8 mouse cellular contexts compared by ENCODE assay signal in the genomic region with DNA sequence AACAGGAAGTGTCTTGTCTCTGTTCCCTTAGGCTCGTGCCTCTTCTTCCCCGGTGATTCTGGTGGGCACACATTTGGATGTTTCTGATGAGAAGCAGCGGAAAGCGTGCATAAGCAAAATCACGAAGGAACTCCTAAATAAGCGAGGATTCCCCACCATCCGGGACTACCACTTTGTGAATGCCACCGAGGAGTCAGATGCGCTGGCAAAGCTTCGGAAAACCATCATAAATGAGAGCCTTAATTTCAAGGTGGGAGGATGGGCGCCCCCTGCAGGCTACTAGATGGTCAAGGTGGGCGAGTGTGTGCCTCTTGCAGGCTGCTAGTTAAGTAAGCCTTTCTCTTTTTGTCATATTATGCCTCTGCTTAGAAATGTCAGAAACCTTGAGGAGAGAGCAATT.
A peak's percentile ranks its signal among the peaks of the same experiment; 100 is the strongest.
DNase-seq lines count a peak whose midpoint lies in the region; ATAC-seq and TF ChIP-seq lines count a peak whose summit lies in the region.

No protein-coding gene starts in this region.

- no peaks in the 10 kb centered on the region for H3K9me3 ChIP-seq in kidney, embryonic 14.5 days (ENCODE audit: control insufficient read depth, low read length)
- no peaks in the 10 kb centered on the region for H3K9me3 ChIP-seq in hindbrain, postnatal 0 days (ENCODE audit: low read length)
- no peaks in the 10 kb centered on the region for H3K9me3 ChIP-seq in lung, postnatal 0 days (ENCODE audit: low read length)

- CTCF ChIA-PET in Patski (lab: Charles Lee) = interaction anchor here (0.7 to 1.5 kb wide), 7 partner anchors 9 to 819 kb away, joined by 3 to 5 read pairs (median 3); no protein-coding TSS in a partner anchor

- no peaks in the 10 kb centered on the region; the same call in 1 of the 2 replicates for H3K36me3 ChIP-seq in kidney, embryonic 14.5 days (ENCODE audit: control insufficient read depth, insufficient read depth, low read length)
- no peaks in the 10 kb centered on the region for H3K36me3 ChIP-seq in hindbrain, postnatal 0 days (ENCODE audit: insufficient read depth, low read length)
- H3K36me3 ChIP-seq in lung, postnatal 0 days (ENCODE audit: insufficient read depth, low read length) = peaks cover 34% of the 10 kb centered on the region; the same call in 1 of the 2 replicates

- no peak overlapping the region for H3K4me3 ChIP-seq in kidney, embryonic 14.5 days (ENCODE audit: low read length)
- no peak overlapping the region for H3K4me3 ChIP-seq in hindbrain, postnatal 0 days (ENCODE audit: low read length)
- H3K4me3 ChIP-seq in lung, postnatal 0 days (ENCODE audit: low read depth, low read length) = no peak overlapping the region

- POLR2A ChIA-PET in Patski (lab: Charles Lee) = interaction anchor here (0.6 kb wide), 1 partner anchor 136 kb away, joined by 3 read pairs; no protein-coding TSS in a partner anchor

- no peak for ATAC-seq in kidney, embryonic 14.5 days (ENCODE audit: low FRiP score, low TSS enrichment)
- ATAC-seq in Patski = no peak
- ATAC-seq in hindbrain, postnatal 0 days = no peak
- ATAC-seq in lung, postnatal 0 days = no peak

- TF ChIP-seq CTCF in Patski (IDR thresholded peaks at IDR 0.05) = peak; percentile 85
- peak; percentile 69 for TF ChIP-seq CTCF in hindbrain, postnatal 0 days (IDR thresholded peaks at IDR 0.05; ENCODE audit: low read depth)
- TF ChIP-seq CTCF in lung, postnatal 0 days (IDR thresholded peaks at IDR 0.05) = peak; percentile 51

- WGBS in kidney, embryonic 14.5 days = 60% methylated on average over 12 of the region's 12 CpGs
- WGBS in hindbrain, postnatal 0 days = 60% methylated on average over 12 of the region's 12 CpGs
- WGBS in lung, postnatal 0 days = 72% methylated on average over 12 of the region's 12 CpGs

- H3K27ac ChIP-seq in kidney, embryonic 14.5 days (ENCODE audit: low read depth, low read length) = no peak overlapping the region
- H3K27ac ChIP-seq in hindbrain, postnatal 0 days = no peak overlapping the region
- H3K27ac ChIP-seq in lung, postnatal 0 days (ENCODE audit: low read length) = no peak overlapping the region

- in situ Hi-C loops in Patski (cut with MboI; ENCODE audit: low pct_unique_long_range_greater_than_20kb) = no loop called here

- DNase-seq in kidney, adult 18-20 months = peak; percentile 28
- no peak for DNase-seq in Patski (ENCODE audit: low read depth, low spot score)
- DNase-seq in cerebellum, adult 18-20 months = peak; percentile 45 to 53
- peak; percentile 76 for DNase-seq in hindbrain, postnatal 0 days (ENCODE audit: low spot score)
- no peak for DNase-seq in lung, postnatal 0 days (ENCODE audit: low spot score)
- DNase-seq in testis, postnatal 14 days (ENCODE audit: low spot score) = peak; percentile 22
- DNase-seq in heart, adult 9 months (ENCODE audit: low spot score in 2 of 2) = no peak

- no peaks in the 10 kb centered on the region for H3K27me3 ChIP-seq in kidney, embryonic 14.5 days (ENCODE audit: control insufficient read depth, insufficient read depth, low read length)
- no peaks in the 10 kb centered on the region for H3K27me3 ChIP-seq in Patski
- H3K27me3 ChIP-seq in hindbrain, postnatal 0 days (ENCODE audit: insufficient read depth, low read length) = no peaks in the 10 kb centered on the region
- no peaks in the 10 kb centered on the region for H3K27me3 ChIP-seq in lung, postnatal 0 days (replicated peaks; ENCODE audit: insufficient read depth, low read length)

- H3K9ac ChIP-seq in kidney, embryonic 14.5 days (ENCODE audit: low read depth, low read length) = no peak overlapping the region
- H3K9ac ChIP-seq in hindbrain, postnatal 0 days (replicated peaks; ENCODE audit: low read length) = no peak overlapping the region
- no peak overlapping the region for H3K9ac ChIP-seq in lung, postnatal 0 days (replicated peaks; ENCODE audit: low read depth)

- TF ChIP-seq EP300 in lung, postnatal 0 days (IDR thresholded peaks at IDR 0.05) = no peak

- no peak overlapping the region for H3K4me2 ChIP-seq in kidney, embryonic 14.5 days (replicated peaks; ENCODE audit: low read depth, low read length)
- H3K4me2 ChIP-seq in hindbrain, postnatal 0 days (ENCODE audit: low read depth, low read length) = 0 out of 2 replicates have a peak overlapping the region, but pooled peaks have one; percentile 7
- no peak overlapping the region for H3K4me2 ChIP-seq in lung, postnatal 0 days (replicated peaks; ENCODE audit: low read depth, low read length)

- H3K4me1 ChIP-seq in kidney, embryonic 14.5 days (ENCODE audit: control insufficient read depth, insufficient read depth, low read length) = no peaks in the 10 kb centered on the region
- no peaks in the 10 kb centered on the region for H3K4me1 ChIP-seq in hindbrain, postnatal 0 days (ENCODE audit: insufficient read depth, low read length)
- no peaks in the 10 kb centered on the region for H3K4me1 ChIP-seq in lung, postnatal 0 days (ENCODE audit: insufficient read depth, low read depth, low read length)

Comparison
In these comparisons a context has a peak if more than half of its experiments do, and no peak if none do; other contexts are left out.
1. DNase-seq: peak in kidney, adult 18-20 months (single experiment), cerebellum, adult 18-20 months (2 of 2), hindbrain, postnatal 0 days (single experiment) and testis, postnatal 14 days (single experiment); none in Patski (single experiment), lung, postnatal 0 days (single experiment) and heart, adult 9 months (0 of 2).
2. Peak in every context shown above with its lines, with median percentiles within 50 percentile points of each other: CTCF ChIP-seq.